Mouse (Mus musculus) hindbrain, embryonic 12.5 days (tissue): ENCODE results near the gene Tbl1xr1. TPM values are rescaled to one million over a fixed set of nuclear protein-coding genes. Genes with fewer than 3 reads are reported as not detected.

ENCODE experiments used
- ATAC-seq: fragments of 200-750 bp; cut with Nextera tagmentation; 2 replicates; pipeline ENCODE4 v1.8.0; 2017; ENCODE audit warnings: moderate TSS enrichment; ENCODE audit not compliant: low FRiP score
- H3K27ac ChIP-seq: fragments of 300-500 bp; sonication (generic); 2 replicates; pipeline ENCODE4 v1.5.1; 2016; ENCODE audit warnings: mild to moderate bottlenecking
- H3K27me3 ChIP-seq: fragments of 300-500 bp; sonication (generic); 2 replicates; pipeline ENCODE4 v1.6.1; 2016; ENCODE audit warnings: mild to moderate bottlenecking
- H3K36me3 ChIP-seq: fragments of 300-500 bp; sonication (generic); 2 replicates; pipeline ENCODE4 v1.6.1; 2016; ENCODE audit warnings: mild to moderate bottlenecking
- H3K4me1 ChIP-seq: fragments of 300-500 bp; sonication (generic); 2 replicates; pipeline ENCODE4 v1.6.1; 2016
- H3K4me2 ChIP-seq: fragments of 300-500 bp; sonication (generic); replicated peaks from 2 replicates; pipeline ENCODE4 v1.6.1; 2016; ENCODE audit warnings: mild to moderate bottlenecking
- H3K4me3 ChIP-seq: fragments of 300-500 bp; sonication (generic); 2 replicates; pipeline ENCODE4 v1.5.1; 2016; ENCODE audit warnings: mild to moderate bottlenecking
- H3K9ac ChIP-seq: fragments of 300-500 bp; sonication (generic); 2 replicates; pipeline ENCODE4 v1.6.1; 2016; ENCODE audit warnings: mild to moderate bottlenecking, moderate library complexity
- H3K9me3 ChIP-seq: fragments of 300-500 bp; sonication (generic); replicated peaks from 2 replicates; pipeline ENCODE4 v1.6.1; 2016; ENCODE audit warnings: mild to moderate bottlenecking
- WGBS: fragments of 180-500 bp; shearing (Covaris S2); methylation state at CpG from one replicate; pipeline ENCODE4 v1.1.7; 2016; 5-methylcytosine and 5-hydroxymethylcytosine counted together
- polyA plus RNA-seq: library from polyadenylated mRNA; unstranded; fragments of >200 nt; fragmentation: Nextera tagmentation; extraction: Ambion mirVana; gene quantifications from 2 replicates; pipeline ENCODE4 v1.2.1, GENCODE M21; 2016

Tbl1xr1 gene
- polyA plus RNA-seq, 1 experiment from 2014 or later, result 33.3 TPM

DNA sequence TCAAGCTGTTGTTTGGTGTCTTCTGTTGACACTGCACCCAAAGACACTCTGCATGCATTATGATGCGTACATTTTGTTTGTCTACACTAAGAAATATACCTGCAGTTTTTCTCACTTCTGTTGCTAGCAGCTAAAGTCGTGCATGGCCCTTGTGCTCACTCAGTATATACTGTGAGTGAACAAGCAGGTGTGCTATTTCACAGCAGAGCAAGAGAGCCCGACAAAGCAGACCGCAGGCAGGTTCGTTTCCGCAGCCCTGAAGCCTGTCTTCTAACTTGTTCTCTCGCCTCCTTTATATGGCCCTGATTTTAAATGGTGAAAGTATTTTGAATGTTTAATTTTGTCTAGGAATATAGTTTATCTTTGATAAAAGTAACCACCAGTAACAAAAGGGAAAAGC is 57.2 kb downstream of the Tbl1xr1 start:
- Histone ChIP-seq H3K27ac (no peak overlapping the region), H3K9ac (no peak overlapping the region), H3K4me2 (no peak overlapping the region), H3K27me3 (no peaks in the 10 kb centered on the region), H3K36me3 (0 out of 2 replicates have a peak, but pooled peaks cover 1% of the 10 kb centered on the region), H3K9me3 (no peaks in the 10 kb centered on the region), H3K4me3 (no peak overlapping the region), H3K4me1 (no peaks in the 10 kb centered on the region)
- no peak for ATAC-seq
- WGBS, result 94% methylated on average over 7 of the region's 7 CpGs

DNA sequence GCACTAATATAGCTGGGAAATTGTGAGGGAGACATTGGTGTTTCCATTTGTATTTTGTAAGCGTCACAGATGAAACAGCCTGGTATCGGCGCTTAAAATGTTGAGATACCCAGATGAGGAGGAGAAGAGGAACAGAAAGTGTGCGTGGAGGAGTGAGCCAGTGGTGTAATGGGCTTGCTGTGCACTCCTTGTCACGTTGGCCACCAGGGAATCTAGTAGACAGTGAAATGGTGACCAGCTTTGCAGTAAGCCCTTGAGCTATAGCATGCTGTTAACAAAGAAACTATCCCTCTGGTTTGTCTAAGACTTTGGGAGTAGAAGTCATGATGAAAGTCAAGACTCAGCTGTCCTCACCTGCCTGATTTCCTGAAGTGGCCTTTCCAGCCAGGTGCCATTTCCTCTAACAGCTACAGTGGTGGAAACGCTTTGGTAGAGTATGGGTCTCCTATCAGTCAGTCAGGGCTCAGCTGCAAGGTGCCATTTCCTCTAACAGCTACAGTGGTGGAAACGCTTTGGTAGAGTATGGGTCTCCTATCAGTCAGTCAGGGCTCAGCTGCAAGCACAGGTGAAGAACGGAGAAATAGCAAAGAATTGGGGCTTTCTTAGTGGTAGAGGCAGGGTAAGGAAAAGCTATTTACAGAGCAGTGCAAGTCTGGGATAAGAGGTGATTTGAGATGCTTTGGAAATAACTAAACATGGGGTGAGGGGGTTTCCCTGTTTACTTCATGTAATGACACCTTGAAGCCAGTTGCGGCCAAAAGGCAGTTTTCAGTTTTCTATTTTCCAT is 61.5 kb downstream of the Tbl1xr1 start:
- Histone ChIP-seq H3K4me3 (no peak overlapping the region), H3K4me1 (peaks cover 4% of the 10 kb centered on the region; the same call in 1 of the 2 replicates), H3K27ac (no peak overlapping the region), H3K9me3 (no peaks in the 10 kb centered on the region), H3K27me3 (no peaks in the 10 kb centered on the region), H3K4me2 (no peak overlapping the region), H3K9ac (no peak overlapping the region), H3K36me3 (no peaks in the 10 kb centered on the region)
- ATAC-seq, result no peak
- 90% methylated on average over 9 of the region's 9 CpGs for whole genome bisulfite sequencing

- Histone ChIP-seq H3K4me3 (no peak overlapping the region), H3K4me2 (no peak overlapping the region)
- WGBS, result 73% methylated on average over 2 of the region's 2 CpGs
Observed at GRCm38 (mm10) chr3:22138580-22139099, 62.2 kb downstream of the Tbl1xr1 start.

GRCm38 (mm10) chr3:22140111-22140658 is 63.7 kb downstream of the Tbl1xr1 start:
- no peak overlapping the region for H3K4me3 ChIP-seq
- H3K27me3 ChIP-seq, result no peaks in the 10 kb centered on the region
- no peak overlapping the region for H3K4me2 ChIP-seq
- no peaks in the 10 kb centered on the region for H3K9me3 ChIP-seq
- no peak for ATAC-seq
- no peak overlapping the region for H3K27ac ChIP-seq
- WGBS, result 71% methylated on average over 3 of the region's 3 CpGs
- no peak overlapping the region for H3K9ac ChIP-seq
- H3K36me3 ChIP-seq, result no peaks in the 10 kb centered on the region
- peaks cover 6% of the 10 kb centered on the region; the same call in 1 of the 2 replicates for H3K4me1 ChIP-seq

More at GRCm38 (mm10) chr3:22138580-22139099, 62.2 kb downstream of the Tbl1xr1 start:
- no peaks in the 10 kb centered on the region for H3K36me3 ChIP-seq
- no peak overlapping the region for H3K9ac ChIP-seq
- no peak overlapping the region for H3K27ac ChIP-seq
- ATAC-seq, result no peak
- no peaks in the 10 kb centered on the region for H3K9me3 ChIP-seq
- no peaks in the 10 kb centered on the region for H3K27me3 ChIP-seq
- H3K4me1 ChIP-seq, result peaks cover 6% of the 10 kb centered on the region; the same call in 1 of the 2 replicates

GRCm38 (mm10) chr3:22141984-22142719 is 65.7 kb downstream of the Tbl1xr1 start:
- 90% methylated on average over 6 of the region's 6 CpGs for WGBS
- Histone ChIP-seq H3K4me2 (no peak overlapping the region), H3K27ac (no peak overlapping the region), H3K9ac (no peak overlapping the region), H3K4me1 (peaks cover 6% of the 10 kb centered on the region; the same call in 1 of the 2 replicates), H3K27me3 (no peaks in the 10 kb centered on the region), H3K36me3 (no peaks in the 10 kb centered on the region), H3K9me3 (no peaks in the 10 kb centered on the region), H3K4me3 (no peak overlapping the region)
- ATAC-seq, result no peak

GRCm38 (mm10) chr3:22142846-22143641 is 66.6 kb downstream of the Tbl1xr1 start:
- peaks cover 6% of the 10 kb centered on the region; the same call in 1 of the 2 replicates for H3K4me1 ChIP-seq
- no peaks in the 10 kb centered on the region for H3K9me3 ChIP-seq
- H3K27me3 ChIP-seq, result no peaks in the 10 kb centered on the region
- no peaks in the 10 kb centered on the region for H3K36me3 ChIP-seq
- H3K4me3 ChIP-seq, result no peak overlapping the region
- no peak for ATAC-seq
- 80% methylated on average over 5 of the region's 5 CpGs for WGBS
- H3K9ac ChIP-seq, result no peak overlapping the region
- no peak overlapping the region for H3K27ac ChIP-seq
- no peak overlapping the region for H3K4me2 ChIP-seq

GRCm38 (mm10) chr3:22144255-22144654 is 67.8 kb downstream of the Tbl1xr1 start:
- 96% methylated on average over 2 of the region's 2 CpGs for whole genome bisulfite sequencing

DNA sequence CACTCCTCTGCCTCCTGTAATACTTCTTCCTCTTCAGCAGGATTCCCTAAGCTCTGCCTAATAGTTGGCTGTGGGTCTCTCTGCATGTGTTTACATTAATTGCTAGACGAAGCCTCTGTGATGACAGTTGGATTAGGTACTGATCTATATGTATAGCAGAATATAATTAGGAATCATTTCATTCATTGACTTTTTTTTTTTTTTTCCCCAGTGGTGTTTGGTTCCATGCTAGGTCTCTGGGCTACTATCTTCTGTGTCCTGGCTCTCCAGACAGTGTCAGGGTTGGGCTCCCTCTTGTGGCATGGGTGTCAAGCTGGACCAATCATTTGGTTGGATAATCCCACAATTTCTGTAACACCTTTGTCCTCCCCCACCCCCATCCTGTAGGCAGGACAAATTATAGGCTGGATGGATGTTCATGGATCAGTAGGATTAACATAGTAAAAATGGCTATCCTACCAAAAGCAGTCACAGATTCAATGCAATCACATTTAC is 71.0 kb downstream of the Tbl1xr1 start:
- Histone ChIP-seq H3K4me3 (no peak overlapping the region), H3K27ac (no peak overlapping the region), H3K9ac (no peak overlapping the region), H3K4me1 (0 out of 2 replicates have a peak, but pooled peaks cover 2% of the 10 kb centered on the region), H3K36me3 (no peaks in the 10 kb centered on the region), H3K4me2 (no peak overlapping the region), H3K27me3 (no peaks in the 10 kb centered on the region), H3K9me3 (no peaks in the 10 kb centered on the region)
- no peak for ATAC-seq
- 81% methylated on average over 1 of the region's 1 CpGs for WGBS

More at GRCm38 (mm10) chr3:22144255-22144654, 67.8 kb downstream of the Tbl1xr1 start:
- no peaks in the 10 kb centered on the region for H3K36me3 ChIP-seq
- H3K27ac ChIP-seq, result no peak overlapping the region
- no peak overlapping the region for H3K4me2 ChIP-seq
- no peak for ATAC-seq
- H3K9me3 ChIP-seq, result no peaks in the 10 kb centered on the region
- H3K9ac ChIP-seq, result no peak overlapping the region
- H3K4me3 ChIP-seq, result no peak overlapping the region
- peaks cover 6% of the 10 kb centered on the region; the same call in 1 of the 2 replicates for H3K4me1 ChIP-seq
- H3K27me3 ChIP-seq, result no peaks in the 10 kb centered on the region

- 86% methylated on average over 6 of the region's 6 CpGs for WGBS
- Histone ChIP-seq H3K9ac (no peak overlapping the region), H3K27ac (no peak overlapping the region), H3K4me1 (0 out of 2 replicates have a peak, but pooled peaks cover under 1% of the 10 kb centered on the region), H3K9me3 (no peaks in the 10 kb centered on the region), H3K4me3 (no peak overlapping the region), H3K27me3 (no peaks in the 10 kb centered on the region), H3K36me3 (no peaks in the 10 kb centered on the region), H3K4me2 (no peak overlapping the region)
- no peak for ATAC-seq
Observed at GRCm38 (mm10) chr3:22148306-22148932, 72.0 kb downstream of the Tbl1xr1 start.

GRCm38 (mm10) chr3:22150872-22151530 is 74.5 kb downstream of the Tbl1xr1 start:
- no peaks in the 10 kb centered on the region for H3K36me3 ChIP-seq
- no peak for ATAC-seq
- H3K9ac ChIP-seq, result no peak overlapping the region
- no peak overlapping the region for H3K4me2 ChIP-seq
- no peaks in the 10 kb centered on the region for H3K27me3 ChIP-seq
- no peaks in the 10 kb centered on the region for H3K9me3 ChIP-seq
- 98% methylated on average over 5 of the region's 5 CpGs for WGBS
- no peak overlapping the region for H3K4me3 ChIP-seq
- no peaks in the 10 kb centered on the region for H3K4me1 ChIP-seq
- H3K27ac ChIP-seq, result no peak overlapping the region

- H3K27ac ChIP-seq, result no peak overlapping the region
- peaks cover 10% of the 10 kb centered on the region; the same call in 1 of the 2 replicates for H3K9me3 ChIP-seq
- H3K4me3 ChIP-seq, result no peak overlapping the region
- H3K9ac ChIP-seq, result no peak overlapping the region
- H3K4me2 ChIP-seq, result no peak overlapping the region
- WGBS, result 90% methylated on average over 1 of the region's 1 CpGs
- H3K36me3 ChIP-seq, result no peaks in the 10 kb centered on the region
- ATAC-seq, result no peak
- H3K4me1 ChIP-seq, result no peaks in the 10 kb centered on the region
- H3K27me3 ChIP-seq, result no peaks in the 10 kb centered on the region
Observed at GRCm38 (mm10) chr3:22152773-22153172, 76.3 kb downstream of the Tbl1xr1 start.
